Mouse (Mus musculus) thymus, postnatal 25 days (tissue): ENCODE measurements around the gene Jchain.
"Not testable (repeated sequence)": the region's sequence is repeated elsewhere in the genome, so short reads cannot be mapped to it uniquely, and the experiment has no call there.

Source experiments
- DNase-seq: peaks from one replicate; pipeline ENCODE4 v3.0.0; 2022

Gene Jchain

DNA sequence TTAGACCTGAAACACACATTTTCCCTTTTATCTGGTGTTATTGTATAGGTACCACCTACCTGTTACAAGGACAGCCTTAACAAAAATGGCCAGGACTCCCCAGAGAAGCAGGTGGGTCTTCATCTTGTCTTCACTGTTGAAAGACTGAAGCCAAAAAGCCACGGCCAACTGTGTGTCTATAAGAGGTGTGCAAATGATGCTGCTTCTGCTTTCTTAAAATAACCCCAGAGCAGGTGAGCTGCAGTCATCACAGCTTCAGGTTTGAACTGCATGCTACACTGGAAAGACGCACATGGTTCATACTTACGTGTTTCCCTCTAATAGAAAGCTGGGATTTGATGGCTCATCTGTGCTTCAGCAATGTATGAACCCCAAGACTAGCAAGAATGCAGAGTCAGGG, at the start of gene Jchain:
TSS of gene Jchain (minus strand) at position 235 of the 400 bp plus-strand sequence.
- no peak for DNase-seq

DNA sequence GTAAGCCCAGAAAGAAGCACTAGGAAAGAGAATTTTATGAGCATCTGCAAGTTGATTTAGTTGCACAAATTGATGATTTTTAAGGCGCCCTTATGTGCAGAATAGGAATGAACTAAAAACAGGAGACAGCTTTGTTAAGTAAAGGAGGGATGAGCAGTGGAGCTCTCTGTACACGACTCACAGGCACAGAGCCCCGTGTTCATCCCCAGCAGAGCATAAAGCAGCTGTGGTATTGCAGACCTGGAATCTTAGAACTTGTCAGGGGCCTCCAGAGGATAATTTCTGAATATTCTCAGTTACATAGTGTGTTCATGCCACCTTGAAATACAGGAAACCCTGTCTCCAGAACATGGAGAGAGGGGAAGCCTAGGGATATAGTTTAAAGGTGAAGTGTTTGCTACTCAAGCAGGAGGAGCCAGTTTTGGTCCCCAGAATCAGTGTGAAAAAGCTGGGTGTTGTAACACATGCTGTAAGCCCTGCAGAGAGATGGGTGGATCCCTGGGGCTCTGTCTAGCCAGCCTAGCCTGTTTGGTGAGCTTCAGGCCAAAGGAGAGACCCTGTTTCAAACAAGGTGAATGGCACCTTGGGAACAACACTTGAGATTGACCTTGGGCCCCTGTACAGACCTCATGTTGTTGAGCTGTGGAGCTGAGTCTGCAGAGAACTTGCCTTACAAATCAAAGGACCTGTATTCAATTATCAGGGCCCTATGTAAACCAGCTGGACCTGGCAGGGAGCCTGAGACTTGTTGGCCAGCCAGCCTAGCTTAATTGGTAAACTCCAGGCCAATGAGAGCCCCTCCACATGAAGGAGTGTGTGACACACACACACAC, 48.0 kb upstream of the Jchain start:
- DNase-seq = no peak

DNA sequence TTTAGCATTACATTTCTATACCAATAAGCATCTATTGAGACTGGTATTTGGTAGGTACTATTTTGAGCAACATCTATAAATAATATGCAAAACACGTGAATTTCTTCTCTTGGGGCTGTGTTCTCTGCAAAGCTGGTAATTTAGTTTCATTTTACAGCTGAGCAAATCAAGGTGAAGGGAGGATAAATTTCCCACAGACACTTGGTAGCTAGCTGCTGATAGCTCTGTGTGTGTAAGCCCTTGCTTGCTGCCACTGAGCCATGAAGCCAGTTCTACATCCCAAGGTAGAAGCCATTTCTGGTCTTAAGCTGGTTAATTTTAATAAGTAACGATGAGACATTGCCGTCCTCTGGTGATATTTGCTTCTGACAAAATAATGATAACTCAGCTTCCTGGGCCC, 47.1 kb upstream of the Jchain start:
- DNase-seq = no peak

DNA sequence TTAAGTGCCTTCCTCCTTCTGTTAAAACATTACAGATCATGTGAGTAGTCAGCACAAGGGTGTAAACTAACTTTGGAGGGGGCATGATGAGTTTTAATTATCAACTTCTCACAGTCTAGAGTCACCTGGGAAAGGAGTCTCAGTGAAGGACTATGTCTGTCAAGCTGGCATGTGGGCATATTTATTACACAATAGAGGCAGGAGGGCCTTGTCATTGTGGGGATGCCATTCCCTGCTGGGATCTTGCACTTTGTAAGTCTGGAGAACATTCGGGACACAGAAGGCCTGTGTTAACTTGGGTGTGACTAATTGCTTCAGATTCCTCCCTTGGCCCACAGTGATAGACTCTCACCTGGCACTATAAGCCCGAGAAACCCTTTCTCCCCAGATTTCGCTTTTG, 41.9 kb upstream of the Jchain start:
- no peak for DNase-seq

DNA sequence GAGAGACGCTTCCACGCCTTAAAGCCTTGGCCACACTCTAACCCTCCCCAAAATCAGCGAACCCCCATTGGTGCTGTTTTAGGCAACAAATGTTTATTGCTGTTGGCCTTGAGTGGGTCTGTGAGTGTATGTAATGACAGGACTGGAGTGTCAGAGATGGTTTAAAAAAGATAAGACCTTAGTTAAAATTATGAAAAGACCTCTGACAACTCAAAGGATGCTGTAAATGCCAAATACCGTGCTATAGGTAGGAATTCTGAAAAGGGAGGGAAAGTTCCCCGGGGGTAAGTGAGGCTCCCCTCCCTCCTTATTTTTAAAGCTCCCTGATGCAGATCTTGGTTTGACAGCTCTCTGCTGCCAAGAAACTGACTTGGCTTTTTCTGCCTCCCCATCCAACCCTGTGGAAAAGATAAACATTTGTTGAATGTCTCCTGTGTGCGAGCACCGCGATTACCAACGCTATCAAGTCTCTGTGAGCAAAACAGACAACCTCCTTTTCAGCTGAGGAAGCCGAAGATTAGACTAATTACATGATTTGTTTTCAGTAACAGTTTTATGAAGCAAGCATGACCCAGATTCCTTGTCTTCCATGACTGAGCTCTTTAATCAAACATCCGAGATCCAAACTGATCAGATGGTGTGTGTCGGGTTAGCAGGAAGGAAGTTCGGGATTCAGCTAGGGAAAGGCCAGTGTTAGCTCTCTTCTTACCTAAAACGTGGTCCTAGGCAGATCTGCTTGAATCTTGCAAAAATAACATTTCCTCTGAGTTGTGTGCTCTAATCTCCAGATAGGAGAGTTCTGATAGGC, 38.5 kb upstream of the Jchain start:
- DNase-seq = no peak

DNA sequence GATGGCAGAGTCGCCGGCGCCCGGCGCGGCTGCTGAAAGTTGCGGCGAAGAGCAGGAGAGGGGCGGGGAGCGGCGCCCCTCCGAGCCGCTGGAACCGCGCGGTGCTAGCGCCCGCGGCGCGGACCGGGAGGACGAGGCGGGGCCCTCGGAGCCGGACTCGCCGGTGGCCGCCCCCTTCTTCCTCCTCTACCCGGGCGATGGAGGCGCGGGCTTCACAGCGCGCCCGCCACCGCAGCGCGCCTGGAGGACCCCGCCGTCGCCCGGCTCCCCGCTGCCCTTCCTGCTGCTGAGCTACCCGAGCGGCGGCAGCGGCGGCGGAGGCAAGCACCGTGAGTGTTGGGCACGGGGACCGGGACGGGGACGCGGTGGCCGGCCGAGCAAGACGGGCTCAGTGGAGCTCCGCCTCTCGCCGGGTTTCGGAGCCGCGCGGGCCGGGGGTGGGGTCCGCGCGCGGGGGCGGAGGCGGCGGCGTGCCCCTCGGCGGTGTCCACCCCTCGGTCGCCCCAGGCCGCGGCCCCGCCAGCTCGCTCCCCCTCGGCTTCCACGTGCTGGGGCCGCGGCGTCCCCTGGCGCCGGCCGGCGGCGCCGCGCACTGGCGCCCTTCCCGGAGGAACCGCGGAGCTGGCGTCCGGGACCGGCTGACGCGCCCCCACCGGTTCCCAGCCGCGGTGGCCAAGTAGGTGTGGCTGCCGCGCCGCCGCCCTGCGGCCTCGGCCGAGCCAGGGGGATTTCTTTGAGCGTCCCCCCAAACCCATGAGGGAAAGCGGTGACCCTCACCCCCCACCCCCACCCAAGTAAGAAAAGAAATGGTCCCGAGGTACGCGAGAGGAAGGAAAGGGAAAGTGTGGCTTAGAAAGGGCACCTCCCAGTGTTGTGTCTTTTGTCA, 37.7 kb upstream of the Jchain start:
- peak; percentile 58 for DNase-seq

DNA sequence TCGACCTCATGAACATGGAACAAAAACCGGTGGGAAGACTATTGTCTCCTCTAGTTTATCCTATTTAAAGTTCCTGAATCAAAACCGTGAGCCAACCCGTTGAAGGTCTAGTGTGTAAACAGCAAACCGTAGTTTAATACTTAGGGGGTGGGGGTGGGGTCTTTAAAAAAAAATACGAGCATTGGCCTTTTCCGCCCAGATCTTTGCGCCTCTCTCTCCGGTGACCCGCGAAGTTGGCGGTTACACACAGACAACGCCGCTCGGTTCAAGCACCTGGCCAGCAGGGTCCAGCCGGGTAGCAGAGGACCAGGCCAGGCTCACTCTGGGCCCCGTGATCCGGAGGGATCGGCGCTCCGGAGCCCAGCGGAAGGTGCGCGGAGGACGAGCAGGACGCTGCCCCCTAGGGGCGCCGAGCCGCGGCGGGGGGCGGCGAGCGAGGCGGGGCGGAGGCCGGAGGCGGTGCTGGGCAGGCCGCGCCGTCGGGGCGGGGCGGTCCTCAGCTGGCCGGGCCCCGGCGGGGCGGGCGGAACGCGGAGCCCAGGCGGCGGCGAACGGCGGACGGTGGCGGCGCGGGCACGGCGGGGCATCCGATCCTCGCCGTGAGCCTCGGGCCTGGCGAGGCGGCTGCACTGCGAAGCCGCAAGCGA, 36.9 kb upstream of the Jchain start, which contains the start of gene Rufy3:
TSS of gene Rufy3 (plus strand) at position 540 of the 647 bp plus-strand sequence.
- peak; percentile 89 for DNase-seq

DNA sequence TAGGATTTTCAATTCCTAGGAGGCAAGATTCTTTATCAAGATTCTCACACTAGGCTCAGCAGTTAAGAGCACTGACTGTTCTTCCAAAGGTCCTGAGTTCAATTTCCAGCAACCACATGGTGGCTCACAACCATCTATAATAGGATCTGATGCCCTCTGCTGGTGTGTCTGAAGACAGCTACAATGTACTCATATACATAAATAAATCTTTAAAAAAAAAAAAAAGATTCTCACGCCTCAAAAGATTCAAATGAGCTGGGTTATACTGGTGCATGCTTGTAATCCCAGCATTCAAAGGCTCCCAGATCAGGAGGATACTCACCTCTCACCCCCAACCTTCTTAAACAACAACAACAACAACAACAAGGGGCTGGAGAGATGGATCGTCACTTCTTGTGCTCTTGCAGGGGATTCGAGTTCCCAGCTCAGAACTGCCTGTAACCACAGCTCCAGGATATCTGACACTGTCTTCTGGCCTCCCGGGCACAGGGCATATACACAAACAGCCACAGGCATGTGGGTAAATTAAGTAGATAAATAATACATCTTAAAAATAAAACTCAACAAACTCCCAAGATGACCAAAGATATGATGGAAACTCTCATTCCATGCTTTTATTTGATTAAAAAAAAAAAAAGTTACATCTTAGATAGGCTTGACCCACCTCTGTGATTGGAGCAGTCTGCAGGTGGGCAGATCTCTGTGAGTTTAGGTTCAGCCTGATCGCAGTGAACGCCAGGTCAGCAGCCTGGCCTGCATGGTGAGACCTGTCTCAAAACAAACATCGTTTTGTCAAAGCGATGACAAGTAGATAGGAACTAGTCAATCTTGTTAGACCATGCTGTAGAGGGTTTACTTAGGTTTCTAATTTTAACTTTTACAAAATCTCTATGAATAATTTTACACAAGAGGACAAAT, 35.4 kb upstream of the Jchain start:
- DNase-seq = no peak

DNA sequence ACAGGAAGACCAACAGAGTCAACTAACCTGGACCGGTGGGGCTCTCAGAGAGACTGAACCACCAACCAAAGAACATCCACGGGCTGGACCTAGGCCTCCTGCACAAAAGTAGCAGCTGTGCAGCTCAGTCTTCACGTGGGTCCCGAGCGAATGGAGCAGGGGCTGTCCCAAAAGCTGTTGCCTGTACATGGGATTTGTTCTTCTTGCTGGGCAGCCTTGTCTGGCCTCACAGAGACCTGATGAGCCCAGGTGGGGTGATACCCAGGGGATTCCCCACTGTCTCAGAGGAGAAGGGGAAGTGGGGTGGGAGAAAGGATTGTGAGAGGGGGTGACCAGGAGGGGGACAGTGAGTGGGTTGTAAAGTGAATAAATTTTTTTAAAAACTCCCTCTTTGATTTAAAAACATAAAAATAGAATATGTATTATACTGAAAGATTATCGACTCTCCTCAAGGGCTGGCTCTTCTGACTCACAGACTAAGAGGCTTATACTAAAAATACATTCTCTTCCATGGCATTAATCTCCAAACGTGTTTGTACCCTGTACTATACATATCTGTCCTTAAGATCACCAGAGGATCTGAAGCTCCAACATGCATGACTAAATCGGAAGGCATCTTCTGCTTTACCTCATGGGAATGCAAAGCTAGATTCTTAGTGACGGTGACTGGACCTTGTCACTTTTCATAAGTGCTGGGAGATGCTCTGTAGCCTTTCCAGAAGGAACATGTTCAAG, 33.6 kb upstream of the Jchain start:
- DNase-seq = no peak

DNA sequence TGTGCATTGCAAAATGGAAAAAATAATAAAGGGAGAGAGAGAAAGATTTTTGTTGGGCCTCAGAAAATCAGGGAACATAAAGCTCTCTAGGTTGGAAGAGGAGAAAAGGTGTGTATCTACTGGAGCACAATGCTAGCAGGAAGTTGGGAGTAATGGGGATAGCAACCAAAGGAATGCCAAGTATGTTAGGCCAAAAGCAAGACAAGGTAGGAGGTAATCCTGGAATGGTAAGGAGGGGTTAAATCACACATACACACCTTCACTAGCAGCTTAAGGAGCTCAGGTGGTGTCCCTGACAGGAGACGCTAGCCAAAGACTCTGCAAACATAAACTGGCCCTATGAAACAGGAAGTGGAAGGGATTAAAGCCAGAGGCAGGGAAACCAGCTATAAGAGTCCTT, 31.3 kb upstream of the Jchain start:
- DNase-seq = no peak

DNA sequence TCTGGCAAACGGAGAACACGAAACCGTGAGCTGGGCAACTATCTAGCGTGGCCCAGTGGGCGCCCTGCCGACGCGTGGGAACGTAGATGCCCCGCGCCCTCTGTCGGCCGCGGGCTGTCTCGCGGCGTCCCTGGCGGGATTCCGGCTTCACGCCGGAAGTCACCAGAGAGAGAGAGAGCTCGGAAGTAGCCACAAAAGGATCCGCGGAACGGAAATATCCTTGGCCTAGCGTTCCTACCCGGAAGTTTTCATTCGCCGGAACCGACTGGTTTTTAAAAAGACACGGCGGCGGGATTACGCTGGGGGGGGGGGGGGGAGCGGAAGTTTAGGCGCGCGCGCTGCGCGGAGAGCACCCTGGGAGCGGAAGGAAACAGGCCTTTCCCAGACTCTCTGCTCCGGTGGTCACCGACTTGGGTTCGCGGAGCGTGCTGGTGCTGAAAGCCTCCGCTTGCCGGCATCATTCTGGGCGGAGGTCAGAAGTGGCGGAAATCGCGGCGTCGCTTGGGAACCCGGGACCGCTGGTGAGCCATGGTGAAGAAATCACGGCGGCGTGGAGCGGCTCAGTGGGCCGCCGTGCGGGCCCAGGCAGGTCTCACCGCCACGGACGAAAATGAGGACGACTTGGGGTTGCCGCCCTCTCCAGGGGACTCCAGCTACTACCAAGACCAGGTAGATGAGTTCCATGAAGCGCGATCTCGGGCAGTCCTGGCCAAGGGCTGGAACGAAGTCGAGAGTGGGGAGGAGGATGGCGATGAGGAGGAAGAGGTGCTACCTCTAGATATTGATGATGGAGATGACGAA, 26.6 kb upstream of the Jchain start, which contains the start of gene Utp3:
TSS of gene Utp3 (plus strand) at position 377 of the 801 bp plus-strand sequence.
- peak; percentile 94 for DNase-seq

DNA sequence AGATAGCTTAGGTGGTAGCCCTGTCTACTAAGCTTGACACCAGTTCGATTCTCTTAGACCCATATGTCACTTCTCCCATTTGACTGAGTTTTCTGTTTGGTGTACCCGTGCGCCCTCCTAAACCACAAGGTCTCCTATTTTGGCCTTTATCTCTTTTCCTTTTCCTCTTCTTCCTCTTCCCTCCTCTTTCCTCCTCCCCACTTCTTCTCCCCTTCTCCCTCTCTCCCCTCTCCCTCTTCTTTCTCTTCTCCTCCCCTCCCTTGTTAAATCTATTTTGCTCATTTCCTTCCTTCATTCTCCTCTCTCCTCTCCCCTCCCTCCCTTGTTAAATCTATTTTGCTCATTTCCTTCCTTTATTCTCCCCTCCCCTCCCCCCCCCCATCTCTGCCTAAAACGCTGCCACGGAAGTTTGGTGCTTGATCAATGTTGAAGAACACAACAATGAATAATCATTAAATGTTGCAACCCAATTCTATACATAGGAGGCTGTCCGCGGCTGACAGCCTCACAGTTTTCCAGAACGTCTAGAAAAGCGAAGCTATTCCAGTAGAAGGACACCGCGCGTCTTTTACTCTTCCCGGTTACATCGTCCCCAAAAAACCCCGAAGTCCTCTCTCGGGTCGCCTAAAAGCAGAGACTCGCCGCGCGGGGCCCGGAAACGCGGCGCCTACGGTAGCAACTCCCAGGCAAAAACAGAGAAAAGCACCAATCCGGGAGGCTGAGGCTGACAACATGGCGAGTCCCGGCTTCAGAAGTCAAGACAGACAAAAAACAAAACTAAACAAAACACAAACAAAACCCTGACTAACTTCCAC, 25.8 kb upstream of the Jchain start:
- no peak for DNase-seq

DNA sequence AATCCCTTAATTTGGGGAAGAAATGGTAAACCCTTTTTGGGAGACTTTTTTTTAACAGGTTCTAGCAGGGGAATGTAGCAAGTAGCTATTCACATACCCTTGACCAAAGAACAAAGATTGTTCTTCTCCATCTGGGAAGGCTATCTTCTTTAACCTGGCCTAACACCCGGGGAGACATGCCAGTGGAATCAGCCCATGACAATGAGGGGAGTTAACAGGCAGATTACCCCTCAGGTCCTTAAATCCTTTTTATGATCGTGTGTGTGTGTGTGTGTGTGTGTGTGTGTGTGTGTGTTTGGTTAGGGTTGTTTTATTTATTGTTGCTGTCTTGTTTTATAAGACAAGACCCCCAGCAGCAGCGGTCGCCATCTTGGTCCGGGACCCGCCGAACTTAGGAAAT, 17.8 kb upstream of the Jchain start:
- DNase-seq = no peak

DNA sequence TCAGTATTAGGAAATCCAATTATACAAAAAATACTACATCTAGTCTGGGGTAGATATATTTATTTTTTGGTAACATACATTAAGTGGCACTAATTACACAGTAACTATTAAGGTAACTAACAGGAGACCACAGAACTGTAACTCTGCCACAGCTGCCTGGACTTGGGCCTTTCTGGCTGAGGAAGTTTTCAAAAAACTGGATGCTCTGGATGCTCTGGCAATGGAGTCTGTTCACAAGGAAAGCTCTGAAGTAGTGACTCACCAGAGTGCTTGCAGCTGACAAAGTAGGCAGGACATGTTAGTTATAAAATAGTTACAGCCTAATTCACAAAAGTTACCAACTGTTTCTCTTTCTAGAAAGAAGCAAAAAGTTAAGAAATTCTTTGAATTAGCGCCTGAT, 16.7 kb upstream of the Jchain start:
- DNase-seq = not testable (repeated sequence)

DNA sequence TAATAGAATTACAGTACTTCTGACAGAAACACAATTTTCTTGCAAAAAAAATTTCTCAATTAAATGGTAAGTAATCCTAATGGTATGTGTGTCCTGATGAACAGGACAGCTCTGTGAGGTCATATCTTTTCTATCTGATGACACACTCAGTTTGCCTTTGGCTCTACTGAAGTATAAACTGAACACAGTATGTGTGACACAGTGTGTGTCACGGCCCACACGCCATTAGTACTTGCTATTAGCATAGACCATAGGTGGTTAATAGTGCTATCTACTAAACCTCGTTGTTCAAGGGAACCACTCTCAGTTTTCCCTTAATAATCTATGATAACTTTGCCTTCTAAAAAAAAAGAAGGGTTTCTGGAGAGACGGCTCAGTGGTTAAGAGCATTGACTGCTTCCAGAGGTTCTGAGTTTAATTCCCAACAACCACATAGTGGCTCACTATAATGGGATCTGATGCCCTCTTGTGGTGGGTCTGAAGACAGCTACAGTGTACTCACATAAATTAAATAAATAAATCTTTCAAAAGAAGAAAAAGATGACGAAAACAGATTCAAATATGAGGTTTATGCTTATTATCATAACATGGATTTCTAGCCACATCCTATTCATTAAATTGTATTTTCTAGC, 15.1 kb upstream of the Jchain start:
- peak; percentile 48 for DNase-seq

DNA sequence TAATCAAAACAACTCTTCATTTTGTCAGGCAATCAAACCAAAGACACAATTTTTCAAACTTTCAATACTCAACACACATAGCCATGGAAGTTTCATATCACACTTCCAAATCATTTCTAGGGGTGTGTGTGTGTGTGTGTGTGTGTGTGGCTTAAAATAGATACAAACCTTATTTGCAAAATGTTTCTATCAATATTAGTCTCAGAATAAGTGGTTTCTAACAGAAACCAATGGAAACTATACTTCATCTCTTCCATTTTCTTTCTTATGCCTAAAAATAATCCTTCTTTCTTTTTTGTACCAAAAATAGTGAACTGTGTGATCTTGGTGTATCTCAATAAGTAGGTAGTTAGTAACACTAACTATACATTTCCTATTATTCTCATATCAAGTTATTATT, 13.2 kb upstream of the Jchain start:
- DNase-seq = no peak

DNA sequence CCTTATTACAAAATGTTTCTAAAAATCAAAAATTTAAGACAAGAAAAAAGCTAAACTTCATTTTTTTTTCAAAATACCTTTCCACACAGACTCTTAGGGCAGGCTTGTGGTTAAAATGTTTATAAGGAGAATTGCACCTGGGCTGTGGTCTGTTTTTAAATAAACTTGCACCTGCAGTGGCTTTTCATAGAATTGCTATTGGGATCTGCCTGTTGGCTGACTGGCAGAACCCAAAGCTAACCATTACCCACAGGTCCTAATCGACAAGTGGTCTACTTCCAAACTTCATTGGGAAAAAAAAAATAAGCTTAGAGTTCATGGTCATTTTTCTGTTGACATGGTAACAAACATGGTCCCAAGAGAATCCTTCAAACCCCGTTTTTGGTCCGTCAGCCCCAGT, 7.0 kb upstream of the Jchain start:
- DNase-seq = peak; percentile 40

DNA sequence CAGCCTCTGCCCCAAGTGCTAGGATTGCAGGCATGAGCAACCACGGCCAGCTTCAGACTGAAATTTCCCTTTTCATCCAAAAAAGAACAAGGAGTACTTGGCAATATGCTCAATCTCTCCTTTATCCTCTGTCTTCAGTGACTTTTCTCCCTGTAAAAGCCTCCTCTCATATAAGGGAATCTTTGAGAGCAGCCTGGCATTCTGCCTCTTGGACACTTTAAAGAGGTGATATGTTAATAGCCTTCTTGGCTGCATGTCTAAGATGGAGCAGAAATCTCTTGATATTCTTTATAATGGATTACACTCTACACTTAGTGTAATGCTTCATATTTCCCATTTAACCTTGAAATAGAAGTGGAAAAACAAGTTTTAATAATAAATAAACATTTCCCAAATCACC, 3.2 kb upstream of the Jchain start:
- DNase-seq = no peak
